Mouse (Mus musculus) mature B cell (primary cell): ENCODE data around the gene Kctd8.
"Not testable (repeated sequence)": the region's sequence is repeated elsewhere in the genome, so short reads cannot be mapped to it uniquely, and the experiment has no call there.

ENCODE experiments used
- in situ Hi-C: fragments of 300-500 bp; cut with MboI; formaldehyde crosslinking; loops from 2 replicates; pipeline ENCODE4 v1.14.3; 2019

Kctd8 gene

GRCm38 (mm10) chr5:69340919-69341801 is at the start of gene Kctd8:
TSS of gene Kctd8 (minus strand) at chr5:69341679.
- in situ Hi-C loops: no loop called here

GRCm38 (mm10) chr5:69379072-69379471 is 37.6 kb upstream of the Kctd8 start:
- in situ Hi-C loops: no loop called here

- in situ Hi-C loops: no loop called here
These were observed 9.1 kb upstream of the Kctd8 start for GRCm38 (mm10) chr5:69350596-69350995.

- in situ Hi-C loops: no loop called here
These were observed 1.2 kb downstream of the Kctd8 start for GRCm38 (mm10) chr5:69340102-69340918.

- in situ Hi-C loops: no loop called here
These were observed 1.9 kb downstream of the Kctd8 start for GRCm38 (mm10) chr5:69339623-69339970.

GRCm38 (mm10) chr5:69338916-69339622 is 2.4 kb downstream of the Kctd8 start:
- in situ Hi-C loops: no loop called here

- in situ Hi-C loops: no loop called here
These were observed 13.9 kb downstream of the Kctd8 start for GRCm38 (mm10) chr5:69327561-69327960.

- in situ Hi-C loops: no loop called here
These were observed 16.8 kb downstream of the Kctd8 start for GRCm38 (mm10) chr5:69324566-69325230.

GRCm38 (mm10) chr5:69312611-69313010 is 28.9 kb downstream of the Kctd8 start:
- in situ Hi-C loops: no loop called here

GRCm38 (mm10) chr5:69301665-69302064 is 39.8 kb downstream of the Kctd8 start:
- in situ Hi-C loops: no loop called here

- in situ Hi-C loops: no loop called here
These were observed 49.1 kb downstream of the Kctd8 start for GRCm38 (mm10) chr5:69292353-69292752.

- in situ Hi-C loops: no loop called here
These were observed 57.1 kb downstream of the Kctd8 start for GRCm38 (mm10) chr5:69284359-69284758.

- in situ Hi-C loops: no loop called here
These were observed 89.1 kb downstream of the Kctd8 start for GRCm38 (mm10) chr5:69252366-69252765.

GRCm38 (mm10) chr5:69241931-69242330 is 99.5 kb downstream of the Kctd8 start:
- in situ Hi-C loops: no loop called here

- in situ Hi-C loops: no loop called here
These were observed 107.9 kb downstream of the Kctd8 start for GRCm38 (mm10) chr5:69233560-69233959.

GRCm38 (mm10) chr5:69231649-69232048 is 109.8 kb downstream of the Kctd8 start:
- in situ Hi-C loops: not testable (repeated sequence)

- in situ Hi-C loops: no loop called here
These were observed 114.3 kb downstream of the Kctd8 start for GRCm38 (mm10) chr5:69227147-69227546.

- in situ Hi-C loops: no loop called here
These were observed 118.9 kb downstream of the Kctd8 start for GRCm38 (mm10) chr5:69222608-69223007.

GRCm38 (mm10) chr5:69215216-69215615 is 126.3 kb downstream of the Kctd8 start:
- in situ Hi-C loops: no loop called here

GRCm38 (mm10) chr5:69209401-69209800 is 132.1 kb downstream of the Kctd8 start:
- in situ Hi-C loops: no loop called here

- in situ Hi-C loops: no loop called here
These were observed 133.8 kb downstream of the Kctd8 start for GRCm38 (mm10) chr5:69207713-69208112.
